In genomic region chr2:73351927-73352374, GRCm38 (mm10) we compare ENCODE assay signal across 9 mouse cellular contexts. TPM values are rescaled to one million over a fixed set of nuclear protein-coding genes. Genes with fewer than 3 reads are reported as not detected.
DNase-seq lines count a peak whose midpoint lies in the region; ATAC-seq and TF ChIP-seq lines count a peak whose summit lies in the region.
"Had no signal": no experiment of that assay in that cellular context is flagged by ENCODE, and none has a peak within 500 bp of the region (broad histone marks: within the 10 kb centered on the region; RNA-seq: fewer than 3 reads in every experiment).

No protein-coding gene starts in this region.

- peak overlapping the region; percentile 8 for H3K27ac ChIP-seq in liver, embryonic 13.5 days
- H3K27ac ChIP-seq in liver, postnatal 0 days (ENCODE audit: low read depth) = no peak overlapping the region
- H3K27ac ChIP-seq in embryonic facial prominence, embryonic 15.5 days (replicated peaks) = peak overlapping the region; percentile 31
- 0 out of 2 replicates have a peak overlapping the region, but pooled peaks have one; percentile 4 for H3K27ac ChIP-seq in hindbrain, embryonic 14.5 days
- H3K27ac ChIP-seq in thymus, adult 2 months (ENCODE audit: control insufficient read depth, insufficient read depth, low read length) = no peak overlapping the region

- WGBS in liver, embryonic 13.5 days (ENCODE audit: insufficient replicate concordance) = 69% methylated on average over 7 of the region's 7 CpGs
- 64% methylated on average over 7 of the region's 7 CpGs for WGBS in liver, postnatal 0 days (ENCODE audit: insufficient replicate concordance)
- 27% methylated on average over 7 of the region's 7 CpGs for WGBS in embryonic facial prominence, embryonic 15.5 days
- WGBS in hindbrain, embryonic 14.5 days = 45% methylated on average over 7 of the region's 7 CpGs
- WGBS in thymus, adult 2 months = 89% methylated on average over 7 of the region's 7 CpGs

- H3K9ac ChIP-seq in liver, embryonic 13.5 days = no peak overlapping the region
- H3K9ac ChIP-seq in liver, postnatal 0 days (replicated peaks) = no peak overlapping the region
- no peak overlapping the region for H3K9ac ChIP-seq in embryonic facial prominence, embryonic 15.5 days
- H3K9ac ChIP-seq in hindbrain, embryonic 14.5 days = no peak overlapping the region

- ATAC-seq in liver, embryonic 13.5 days (ENCODE audit: low read depth) = peak; percentile 15; the same call in 1 of the 2 replicates
- ATAC-seq in liver, postnatal 0 days = no peak
- ATAC-seq in embryonic facial prominence, embryonic 15.5 days (ENCODE audit: insufficient number of reproducible peaks, low FRiP score, low TSS enrichment, low read depth) = no peak
- no peak for ATAC-seq in hindbrain, embryonic 14.5 days (ENCODE audit: low FRiP score)

- no peak overlapping the region for H3K4me3 ChIP-seq in liver, embryonic 13.5 days (replicated peaks)
- no peak overlapping the region for H3K4me3 ChIP-seq in liver, postnatal 0 days (ENCODE audit: low read depth, low read length)
- no peak overlapping the region for H3K4me3 ChIP-seq in embryonic facial prominence, embryonic 15.5 days (replicated peaks)
- no peak overlapping the region for H3K4me3 ChIP-seq in hindbrain, embryonic 14.5 days (replicated peaks; ENCODE audit: low read length)
- no peak overlapping the region for H3K4me3 ChIP-seq in thymus, adult 2 months (ENCODE audit: control insufficient read depth, insufficient read depth, low read length)
- H3K4me3 ChIP-seq: megakaryocyte, embryonic 14.5 days had no signal

- peaks cover 19% of the 10 kb centered on the region for H3K36me3 ChIP-seq in liver, embryonic 13.5 days
- H3K36me3 ChIP-seq in liver, postnatal 0 days (replicated peaks; ENCODE audit: insufficient read depth, low read length) = no peaks in the 10 kb centered on the region
- no peaks in the 10 kb centered on the region for H3K36me3 ChIP-seq in embryonic facial prominence, embryonic 15.5 days
- peaks cover 13% of the 10 kb centered on the region; the same call in 1 of the 2 replicates for H3K36me3 ChIP-seq in hindbrain, embryonic 14.5 days (replicated peaks; ENCODE audit: control insufficient read depth, insufficient read depth)
- no peaks in the 10 kb centered on the region for H3K36me3 ChIP-seq in thymus, adult 2 months (ENCODE audit: control insufficient read depth, insufficient read depth, low read length)

- no peak for TF ChIP-seq CTCF in liver, postnatal 0 days (IDR thresholded peaks at IDR 0.05; ENCODE audit: low read depth)
- TF ChIP-seq CTCF in thymus, adult 2 months (IDR thresholded peaks at IDR 0.05; ENCODE audit: borderline replicate concordance, control insufficient read depth, extremely low read depth, insufficient read depth, low read length, poor library complexity) = no peak

- H3K9me3 ChIP-seq in liver, embryonic 13.5 days (replicated peaks) = no peaks in the 10 kb centered on the region
- H3K9me3 ChIP-seq in liver, postnatal 0 days (ENCODE audit: low read length) = no peaks in the 10 kb centered on the region
- H3K9me3 ChIP-seq in embryonic facial prominence, embryonic 15.5 days (replicated peaks) = no peaks in the 10 kb centered on the region
- no peaks in the 10 kb centered on the region for H3K9me3 ChIP-seq in hindbrain, embryonic 14.5 days (ENCODE audit: control insufficient read depth, low read length)
- H3K9me3 ChIP-seq: megakaryocyte, embryonic 14.5 days had no signal

- H3K27me3 ChIP-seq in liver, embryonic 13.5 days = no peaks in the 10 kb centered on the region
- H3K27me3 ChIP-seq in liver, postnatal 0 days (ENCODE audit: insufficient read depth, low read length) = no peaks in the 10 kb centered on the region
- no peaks in the 10 kb centered on the region for H3K27me3 ChIP-seq in embryonic facial prominence, embryonic 15.5 days
- no peaks in the 10 kb centered on the region for H3K27me3 ChIP-seq in hindbrain, embryonic 14.5 days (ENCODE audit: control insufficient read depth, insufficient read depth, low read length)
- no peaks in the 10 kb centered on the region for H3K27me3 ChIP-seq in thymus, adult 2 months (ENCODE audit: control insufficient read depth, insufficient read depth, low read length)
- H3K27me3 ChIP-seq: megakaryocyte, embryonic 14.5 days had no signal

- no peak overlapping the region for H3K4me2 ChIP-seq in liver, embryonic 13.5 days
- H3K4me2 ChIP-seq in liver, postnatal 0 days (ENCODE audit: low read depth, low read length) = no peak overlapping the region
- H3K4me2 ChIP-seq in embryonic facial prominence, embryonic 15.5 days (replicated peaks) = no peak overlapping the region
- no peak overlapping the region for H3K4me2 ChIP-seq in hindbrain, embryonic 14.5 days (replicated peaks)

- DNase-seq in liver, embryonic 13.5 days = no peak
- DNase-seq in liver, postnatal 0 days = no peak
- DNase-seq in hindbrain, embryonic 14.5 days (ENCODE audit: low spot score) = no peak
- DNase-seq in lung, postnatal 25 days (ENCODE audit: low spot score) = peak; percentile 52
- no peak for DNase-seq in spleen, postnatal 10 days (ENCODE audit: low spot score in 2 of 2)
- DNase-seq in urinary bladder, postnatal 4 days (ENCODE audit: low spot score in 2 of 2) = no peak
- no peak for DNase-seq in thymus, adult 2 months

- TF ChIP-seq EP300 in liver, postnatal 0 days (IDR thresholded peaks at IDR 0.05; ENCODE audit: low read depth) = no peak

- TF ChIP-seq POLR2A in thymus, adult 2 months (IDR thresholded peaks at IDR 0.05; ENCODE audit: control insufficient read depth, extremely low read depth, insufficient read depth, low read length, poor library complexity) = no peak

- peaks cover 9% of the 10 kb centered on the region for H3K4me1 ChIP-seq in liver, embryonic 13.5 days (replicated peaks)
- H3K4me1 ChIP-seq in liver, postnatal 0 days (ENCODE audit: insufficient read depth) = no peaks in the 10 kb centered on the region
- H3K4me1 ChIP-seq in embryonic facial prominence, embryonic 15.5 days = peaks cover 9% of the 10 kb centered on the region
- peaks cover 5% of the 10 kb centered on the region; the same call in 1 of the 2 replicates for H3K4me1 ChIP-seq in hindbrain, embryonic 14.5 days (replicated peaks; ENCODE audit: control insufficient read depth, insufficient read depth, low read length)
- no peaks in the 10 kb centered on the region for H3K4me1 ChIP-seq in thymus, adult 2 months (replicated peaks; ENCODE audit: control insufficient read depth, insufficient read depth, low read length)

RNA-seq across cellular contexts. Expression of gene Gpr155, which starts 34.4 kb away (rescaled TPM):
- 8.3 and 8.9 TPM in 2 replicates for polyA plus RNA-seq in liver, embryonic 13.5 days (2015; fragmentation: Nextera tagmentation; extraction: Ambion mirVana)
- polyA plus RNA-seq in liver, postnatal 0 days (2015; fragmentation: Nextera tagmentation; extraction: Ambion mirVana) = 3.4 TPM in 2 replicates
- 7.2 and 8.8 TPM in 2 replicates for polyA plus RNA-seq in embryonic facial prominence, embryonic 15.5 days (2015; fragmentation: Nextera tagmentation; extraction: Ambion mirVana)
- polyA plus RNA-seq in hindbrain, embryonic 14.5 days (2014; fragmentation: Nextera tagmentation; extraction: Ambion mirVana) = 15.2 and 17.9 TPM in 2 replicates
- polyA plus RNA-seq in thymus, adult 2 months (2012; rRNA removed) = 3.1 and 3.5 TPM in 2 replicates

RNA-seq across cellular contexts. Expression of gene Cir1, which starts 39.5 kb away (rescaled TPM):
- 21.3 and 23.9 TPM in 2 replicates for polyA plus RNA-seq in liver, embryonic 13.5 days (2015; fragmentation: Nextera tagmentation; extraction: Ambion mirVana)
- polyA plus RNA-seq in liver, postnatal 0 days (2015; fragmentation: Nextera tagmentation; extraction: Ambion mirVana) = 18.4 and 21.4 TPM in 2 replicates
- polyA plus RNA-seq in embryonic facial prominence, embryonic 15.5 days (2015; fragmentation: Nextera tagmentation; extraction: Ambion mirVana) = 23.3 and 26.6 TPM in 2 replicates
- polyA plus RNA-seq in hindbrain, embryonic 14.5 days (2014; fragmentation: Nextera tagmentation; extraction: Ambion mirVana) = 26.5 and 28.0 TPM in 2 replicates
- polyA plus RNA-seq in thymus, adult 2 months (2012; rRNA removed) = 3.1 and 3.6 TPM in 2 replicates

RNA-seq across cellular contexts. Expression of gene Scrn3, which starts 39.5 kb away (rescaled TPM):
- polyA plus RNA-seq in liver, embryonic 13.5 days (2015; fragmentation: Nextera tagmentation; extraction: Ambion mirVana) = 26.3 and 30.4 TPM in 2 replicates
- 20.5 and 21.9 TPM in 2 replicates for polyA plus RNA-seq in liver, postnatal 0 days (2015; fragmentation: Nextera tagmentation; extraction: Ambion mirVana)
- 14.1 and 14.7 TPM in 2 replicates for polyA plus RNA-seq in embryonic facial prominence, embryonic 15.5 days (2015; fragmentation: Nextera tagmentation; extraction: Ambion mirVana)
- polyA plus RNA-seq in hindbrain, embryonic 14.5 days (2014; fragmentation: Nextera tagmentation; extraction: Ambion mirVana) = 6.9 and 7.0 TPM in 2 replicates
- 2.7 and 2.9 TPM in 2 replicates for polyA plus RNA-seq in thymus, adult 2 months (2012; rRNA removed)

Comparison
In these comparisons a context has a peak if more than half of its experiments do, and no peak if none do; other contexts are left out.
1. H3K27ac ChIP-seq: peak in liver, embryonic 13.5 days (single experiment), embryonic facial prominence, embryonic 15.5 days (single experiment) and hindbrain, embryonic 14.5 days (single experiment); none in liver, postnatal 0 days (single experiment) and thymus, adult 2 months (single experiment).